Mouse (Mus musculus): ENCODE results near the gene Lca5.

The Lca5 gene

GRCm38 (mm10) chr9:83391996-83392395 is 48.9 kb downstream of the Lca5 start:
- DNase-seq (ENCODE audit: low read depth, low spot score), result no peak

- DNase-seq (ENCODE audit: low read depth, low spot score), result no peak
These were observed 51.4 kb downstream of the Lca5 start for GRCm38 (mm10) chr9:83389570-83389969.

- DNase-seq (ENCODE audit: low read depth, low spot score), result no peak
These were observed 54.6 kb downstream of the Lca5 start for GRCm38 (mm10) chr9:83386264-83386855.

- no peak for DNase-seq (ENCODE audit: low read depth, low spot score)
These were observed 55.6 kb downstream of the Lca5 start for GRCm38 (mm10) chr9:83385301-83385700.

GRCm38 (mm10) chr9:83383235-83383634 is 57.7 kb downstream of the Lca5 start:
- DNase-seq (ENCODE audit: low read depth, low spot score), result no peak

GRCm38 (mm10) chr9:83382775-83383174 is 58.2 kb downstream of the Lca5 start:
- peak; percentile 69 for DNase-seq (ENCODE audit: low read depth, low spot score)

GRCm38 (mm10) chr9:83381317-83381716 is 59.6 kb downstream of the Lca5 start:
- DNase-seq (ENCODE audit: low read depth, low spot score), result peak; percentile 7

GRCm38 (mm10) chr9:83379661-83380060 is 61.3 kb downstream of the Lca5 start:
- no peak for DNase-seq (ENCODE audit: low read depth, low spot score)

GRCm38 (mm10) chr9:83377132-83377531 is 63.8 kb downstream of the Lca5 start:
- DNase-seq (ENCODE audit: low read depth, low spot score), result no peak

- no peak for DNase-seq (ENCODE audit: low read depth, low spot score)
These were observed 65.3 kb downstream of the Lca5 start for GRCm38 (mm10) chr9:83375522-83376176.

GRCm38 (mm10) chr9:83370907-83371306 is 70.0 kb downstream of the Lca5 start:
- no peak for DNase-seq (ENCODE audit: low read depth, low spot score)

GRCm38 (mm10) chr9:83368234-83368633 is 72.7 kb downstream of the Lca5 start:
- DNase-seq (ENCODE audit: low read depth, low spot score), result peak; percentile 71

- no peak for DNase-seq (ENCODE audit: low read depth, low spot score)
These were observed 85.1 kb downstream of the Lca5 start for GRCm38 (mm10) chr9:83355802-83356201.

GRCm38 (mm10) chr9:83353316-83353715 is 87.6 kb downstream of the Lca5 start:
- DNase-seq (ENCODE audit: low read depth, low spot score), result no peak

- no peak for DNase-seq (ENCODE audit: low read depth, low spot score)
These were observed 89.8 kb downstream of the Lca5 start for GRCm38 (mm10) chr9:83351171-83351570.

GRCm38 (mm10) chr9:83350613-83351012 is 90.3 kb downstream of the Lca5 start:
- DNase-seq (ENCODE audit: low read depth, low spot score), result no peak

GRCm38 (mm10) chr9:83349905-83350304 is 91.0 kb downstream of the Lca5 start:
- DNase-seq (ENCODE audit: low read depth, low spot score), result no peak

GRCm38 (mm10) chr9:83349504-83349903 is 91.4 kb downstream of the Lca5 start:
- no peak for DNase-seq (ENCODE audit: low read depth, low spot score)

GRCm38 (mm10) chr9:83347521-83347920 is 93.4 kb downstream of the Lca5 start:
- DNase-seq (ENCODE audit: low read depth, low spot score), result no peak

- DNase-seq (ENCODE audit: low read depth, low spot score), result peak; percentile 7
These were observed 98.2 kb downstream of the Lca5 start for GRCm38 (mm10) chr9:83342491-83343370.

Measured in CD4-positive, CD25-positive, alpha-beta regulatory T cell, adult 2 months (primary cell).